Mouse (Mus musculus) kidney, postnatal 0 days (tissue): ENCODE measurements around the gene Piwil4. TPM values are rescaled to one million over a fixed set of nuclear protein-coding genes. Genes with fewer than 3 reads are reported as not detected.
A peak's percentile ranks its signal among the peaks of the same experiment; 100 is the strongest.

ENCODE experiments used
- ATAC-seq: fragments of 200-750 bp; cut with Nextera tagmentation; replicated peaks from 2 replicates; pipeline ENCODE4 v1.8.0; 2017; ENCODE audit warnings: low read depth, moderate number of reproducible peaks, moderate TSS enrichment, moderate library complexity; ENCODE audit not compliant: low FRiP score
- DNase-seq: peaks from one replicate; pipeline ENCODE4 v3.0.0-alpha.2; 2016; ENCODE audit warnings: low spot score
- H3K27ac ChIP-seq: fragments of 300-500 bp; sonication (generic); 2 replicates; pipeline ENCODE4 v1.5.1; 2014; ENCODE audit warnings: mild to moderate bottlenecking
- H3K27me3 ChIP-seq: fragments of 300-500 bp; sonication (generic); 2 replicates; pipeline ENCODE4 v1.6.1; 2014; ENCODE audit warnings: low read length, mixed read lengths; ENCODE audit not compliant: insufficient read depth
- H3K36me3 ChIP-seq: fragments of 300-500 bp; sonication (generic); 2 replicates; pipeline ENCODE4 v1.6.1; 2014; ENCODE audit warnings: low read length, mixed read lengths; ENCODE audit not compliant: insufficient read depth
- H3K4me1 ChIP-seq: fragments of 300-500 bp; sonication (generic); replicated peaks from 2 replicates; pipeline ENCODE4 v1.6.1; 2014; ENCODE audit warnings: antibody characterized with exemption, low read length, mixed read lengths; ENCODE audit not compliant: insufficient read depth
- H3K4me2 ChIP-seq: fragments of 300-500 bp; sonication (generic); 2 replicates; pipeline ENCODE4 v1.6.1; 2014; ENCODE audit warnings: mild to moderate bottlenecking, low read length, moderate library complexity, mixed read lengths
- H3K4me3 ChIP-seq: fragments of 300-500 bp; sonication (generic); replicated peaks from 2 replicates; pipeline ENCODE4 v1.5.1; 2014; ENCODE audit warnings: low read depth, low read length
- H3K9ac ChIP-seq: fragments of 300-500 bp; sonication (generic); 2 replicates; pipeline ENCODE4 v1.6.1; 2014; ENCODE audit warnings: low read depth, low read length
- H3K9me3 ChIP-seq: fragments of 300-500 bp; sonication (generic); replicated peaks from 2 replicates; pipeline ENCODE4 v1.6.1; 2016; ENCODE audit warnings: low read length, inconsistent platforms, mixed read lengths
- CTCF ChIP-seq: IDR thresholded peaks from 2 replicates; pipeline ENCODE4 v1.5.1; 2016; ENCODE audit warnings: antibody characterized with exemption, low read depth, mild to moderate bottlenecking, moderate library complexity
- WGBS: fragments of 180-500 bp; shearing (Covaris S2); extraction: QIAGEN DNeasy Blood & Tissue Kit; methylation state at CpG from one replicate; pipeline ENCODE4 v1.1.7; 2014; 5-methylcytosine and 5-hydroxymethylcytosine counted together
- polyA plus RNA-seq: library from polyadenylated mRNA; unstranded; fragments of >200 nt; fragmentation: Nextera tagmentation; extraction: Ambion mirVana; gene quantifications from 2 replicates; pipeline ENCODE4 v1.2.1, GENCODE M21; 2015

Gene Piwil4
- polyA plus RNA-seq, 1 experiment from 2014 or later: 0.11 TPM

GRCm38 (mm10) chr9:14726629-14727028 lies 13.9 kb downstream of the Piwil4 start:
- ATAC-seq (no peak), DNase-seq (no peak)
- H3K9me3 ChIP-seq: no peaks in the 10 kb centered on the region
- no peak overlapping the region for H3K4me3 ChIP-seq
- H3K4me1 ChIP-seq: 0 out of 2 replicates have a peak, but pooled peaks cover 3% of the 10 kb centered on the region
- H3K27ac ChIP-seq: no peak overlapping the region
- no peaks in the 10 kb centered on the region for H3K27me3 ChIP-seq
- no peak for TF ChIP-seq CTCF
- no peaks in the 10 kb centered on the region for H3K36me3 ChIP-seq
- H3K4me2 ChIP-seq: no peak overlapping the region
- no peak overlapping the region for H3K9ac ChIP-seq
- 64% methylated on average over 4 of the region's 4 CpGs for WGBS

GRCm38 (mm10) chr9:14726005-14726404 lies 14.5 kb downstream of the Piwil4 start:
- Histone ChIP-seq H3K9me3 (no peaks in the 10 kb centered on the region), H3K4me3 (no peak overlapping the region), H3K27me3 (no peaks in the 10 kb centered on the region), H3K4me1 (0 out of 2 replicates have a peak, but pooled peaks cover under 1% of the 10 kb centered on the region), H3K36me3 (no peaks in the 10 kb centered on the region), H3K4me2 (no peak overlapping the region), H3K27ac (no peak overlapping the region), H3K9ac (no peak overlapping the region)
- TF ChIP-seq CTCF: no peak
- WGBS: 66% methylated on average over 6 of the region's 6 CpGs
- ATAC-seq: no peak
- DNase-seq: no peak

- Histone ChIP-seq H3K9ac (no peak overlapping the region), H3K4me2 (no peak overlapping the region), H3K27me3 (no peaks in the 10 kb centered on the region), H3K27ac (no peak overlapping the region), H3K4me1 (no peaks in the 10 kb centered on the region), H3K36me3 (no peaks in the 10 kb centered on the region), H3K4me3 (no peak overlapping the region), H3K9me3 (no peaks in the 10 kb centered on the region)
- ATAC-seq (no peak), DNase-seq (no peak)
- no peak for TF ChIP-seq CTCF
- 59% methylated on average over 5 of the region's 5 CpGs for WGBS
Observed at GRCm38 (mm10) chr9:14724755-14725420, 15.6 kb downstream of the Piwil4 start.

- H3K4me2 ChIP-seq: no peak overlapping the region
- no peaks in the 10 kb centered on the region for H3K4me1 ChIP-seq
- TF ChIP-seq CTCF: no peak
- no peak overlapping the region for H3K9ac ChIP-seq
- DNase-seq: no peak
- ATAC-seq: no peak
- H3K27ac ChIP-seq: no peak overlapping the region
- H3K36me3 ChIP-seq: no peaks in the 10 kb centered on the region
- 69% methylated on average over 5 of the region's 5 CpGs for WGBS
- no peak overlapping the region for H3K4me3 ChIP-seq
- no peaks in the 10 kb centered on the region for H3K9me3 ChIP-seq
- H3K27me3 ChIP-seq: no peaks in the 10 kb centered on the region
Observed at GRCm38 (mm10) chr9:14721610-14722009, 18.9 kb downstream of the Piwil4 start.

GRCm38 (mm10) chr9:14720384-14720783 lies 20.1 kb downstream of the Piwil4 start:
- no peak overlapping the region for H3K4me3 ChIP-seq
- DNase-seq: no peak
- no peak overlapping the region for H3K4me2 ChIP-seq
- H3K9me3 ChIP-seq: no peaks in the 10 kb centered on the region
- no peaks in the 10 kb centered on the region for H3K4me1 ChIP-seq
- ATAC-seq: no peak
- no peaks in the 10 kb centered on the region for H3K27me3 ChIP-seq
- TF ChIP-seq CTCF: no peak
- H3K9ac ChIP-seq: no peak overlapping the region
- H3K36me3 ChIP-seq: no peaks in the 10 kb centered on the region
- 46% methylated on average over 2 of the region's 2 CpGs for WGBS
- no peak overlapping the region for H3K27ac ChIP-seq

- Histone ChIP-seq H3K9ac (no peak overlapping the region), H3K27ac (no peak overlapping the region), H3K27me3 (no peaks in the 10 kb centered on the region), H3K36me3 (no peaks in the 10 kb centered on the region), H3K4me3 (no peak overlapping the region), H3K4me2 (0 out of 2 replicates have a peak overlapping the region, but pooled peaks have one; percentile 3), H3K4me1 (no peaks in the 10 kb centered on the region), H3K9me3 (no peaks in the 10 kb centered on the region)
- TF ChIP-seq CTCF: no peak
- DNase-seq (no peak), ATAC-seq (no peak)
Observed at GRCm38 (mm10) chr9:14718332-14718691, 22.2 kb downstream of the Piwil4 start.
